Mouse (Mus musculus): ENCODE results near the gene Hcar2.

Hcar2 gene

GRCm38 (mm10) chr5:123862374-123863350 lies 2.6 kb downstream of the Hcar2 start:
- DNase-seq (ENCODE audit: low spot score), result no peak

DNA sequence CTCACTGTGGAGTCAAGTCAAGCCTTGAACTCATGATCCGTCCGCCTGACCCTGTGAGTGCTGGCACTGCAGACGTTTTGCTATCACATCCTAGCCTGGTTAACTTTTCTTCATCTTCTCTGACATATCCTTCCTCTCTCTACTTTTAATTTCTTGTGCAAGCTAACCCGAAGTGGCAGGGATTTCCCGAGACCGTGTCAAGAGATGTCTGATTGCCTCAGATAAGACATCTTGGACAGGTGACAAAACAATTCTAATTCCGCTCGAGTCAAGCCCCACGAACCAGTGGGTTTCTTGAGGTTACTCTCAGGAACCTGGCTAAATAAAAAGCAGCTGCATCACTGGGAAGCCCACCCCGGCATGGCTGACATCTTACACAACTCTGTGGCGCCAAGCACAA lies 6.5 kb downstream of the Hcar2 start:
- DNase-seq (ENCODE audit: low spot score), result no peak

DNA sequence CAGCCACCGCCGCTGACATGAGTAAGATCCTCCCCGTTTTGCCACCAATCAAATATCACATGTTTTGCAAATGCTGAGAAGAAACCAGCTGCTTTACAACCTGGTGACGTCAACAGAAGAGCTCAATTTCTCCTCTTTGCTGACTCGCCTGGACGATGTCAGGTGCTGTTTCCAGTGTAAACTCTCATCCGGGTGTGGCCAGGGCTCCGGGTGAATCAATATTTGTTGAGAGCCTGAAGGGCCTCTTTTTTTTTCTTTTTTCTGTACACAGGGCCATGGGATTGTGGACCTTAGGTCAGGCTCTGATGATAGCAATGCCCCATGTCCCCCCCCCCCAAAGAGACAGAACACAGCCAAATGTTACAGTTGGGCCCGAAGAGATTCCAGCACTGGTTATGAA lies 10.8 kb downstream of the Hcar2 start:
- peak; percentile 89 for DNase-seq (ENCODE audit: low spot score)

DNA sequence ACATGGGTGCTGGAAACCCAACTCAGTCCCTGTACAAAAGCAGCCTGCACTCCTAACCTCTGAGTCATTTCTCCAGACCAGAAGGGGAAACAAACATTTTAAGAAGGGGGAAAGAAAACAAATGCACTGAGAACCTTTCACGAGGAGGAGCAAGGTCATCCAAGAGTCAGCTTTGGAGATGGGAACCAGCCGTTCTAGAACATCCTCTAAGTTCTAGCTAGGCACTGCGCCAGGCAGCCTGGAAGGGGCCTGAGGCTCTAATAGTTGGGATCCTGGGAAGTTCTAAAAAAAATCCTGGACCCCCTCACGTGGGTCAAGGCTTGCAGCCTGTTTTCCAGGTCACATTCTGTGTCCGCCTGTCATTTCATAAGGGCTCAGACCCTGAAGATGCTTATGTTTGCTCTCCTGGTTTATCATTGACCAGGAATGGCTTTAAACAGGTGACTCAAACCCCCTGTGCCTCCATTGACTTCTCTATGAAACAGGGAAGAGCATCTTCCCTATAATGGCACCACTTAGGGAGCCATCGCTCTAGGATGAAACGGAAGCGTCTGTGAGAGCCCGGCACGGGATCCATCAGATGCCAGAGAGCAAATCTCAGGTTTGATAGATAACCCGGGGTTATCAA lies 11.3 kb downstream of the Hcar2 start:
- no peak for DNase-seq (ENCODE audit: low spot score)

DNA sequence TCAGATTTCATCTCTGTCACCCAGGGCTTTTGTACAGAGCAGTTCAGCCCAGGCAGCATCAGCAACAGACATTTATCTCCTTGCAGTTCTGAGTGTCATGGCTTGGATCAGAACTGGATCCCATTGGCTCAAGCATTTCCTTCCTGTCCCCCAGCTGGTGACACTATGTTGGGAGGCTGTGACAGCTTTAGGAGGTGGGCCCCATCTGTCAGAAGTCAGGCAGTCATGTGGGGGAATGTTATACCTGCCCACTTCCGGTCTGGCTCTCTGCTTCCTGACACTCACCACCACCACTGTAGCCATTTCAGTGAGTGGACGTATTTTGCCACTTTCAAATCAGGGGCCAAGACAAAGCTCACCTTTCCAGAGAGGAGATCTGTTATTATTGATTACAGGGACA lies 13.9 kb downstream of the Hcar2 start:
- DNase-seq (ENCODE audit: low spot score), result no peak

DNA sequence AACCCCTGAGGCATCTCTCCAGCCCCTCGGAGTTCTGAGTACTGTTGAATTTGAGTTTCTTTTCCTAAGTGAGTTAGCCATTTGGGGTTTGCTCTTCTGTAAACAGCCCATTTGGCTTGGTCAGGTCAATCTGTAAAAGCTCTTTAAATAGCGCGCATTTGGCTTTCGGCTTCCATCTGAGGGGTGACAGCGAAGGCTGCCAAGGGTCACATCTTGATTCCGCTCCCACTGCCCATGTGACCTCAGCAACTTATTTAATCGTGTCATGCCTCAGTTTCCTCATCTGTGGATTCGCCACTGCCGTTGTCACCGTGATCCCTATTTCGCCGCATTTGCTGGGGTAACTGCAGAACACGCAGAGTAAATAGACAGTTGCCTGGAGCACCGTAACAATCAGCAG lies 21.0 kb downstream of the Hcar2 start:
- DNase-seq (ENCODE audit: low spot score), result no peak

DNA sequence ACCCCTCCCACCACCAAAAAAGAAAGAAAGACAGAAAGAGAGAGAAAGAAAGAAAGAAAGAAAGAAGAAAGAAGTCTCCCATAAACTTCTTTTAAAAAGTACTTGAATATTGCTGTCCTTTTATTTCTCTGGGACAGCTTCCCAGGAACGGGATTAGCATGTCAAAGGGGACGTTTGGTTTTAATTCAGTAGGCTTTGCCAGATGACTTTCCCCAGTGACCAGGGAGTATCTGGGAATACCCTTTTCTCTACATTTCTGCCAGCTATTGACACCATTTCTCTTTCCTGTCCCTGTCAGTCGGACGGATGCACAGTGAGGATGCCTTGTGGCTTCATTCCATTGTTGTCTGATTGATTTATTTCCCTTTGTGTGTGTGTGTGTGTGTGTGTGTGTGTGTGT lies 21.5 kb downstream of the Hcar2 start:
- DNase-seq (ENCODE audit: low spot score), result no peak

DNA sequence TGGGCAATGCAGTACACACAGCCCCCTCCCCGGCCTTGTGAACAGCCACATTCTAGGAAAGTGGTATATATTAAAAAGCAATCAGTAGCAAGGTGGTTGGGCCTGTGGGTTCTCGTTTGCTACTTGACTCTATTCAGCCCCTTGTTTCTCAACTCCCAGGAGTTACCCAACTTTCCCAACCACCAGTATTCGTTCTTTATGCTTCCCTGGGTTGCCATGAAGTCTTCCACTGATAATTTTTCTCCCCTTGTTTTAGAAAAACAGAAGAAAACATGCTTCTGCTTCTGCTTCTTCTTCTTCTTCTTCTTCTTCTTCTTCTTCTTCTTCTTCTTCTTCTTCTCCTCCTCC lies 22.4 kb downstream of the Hcar2 start:
- DNase-seq (ENCODE audit: low spot score), result no peak

DNA sequence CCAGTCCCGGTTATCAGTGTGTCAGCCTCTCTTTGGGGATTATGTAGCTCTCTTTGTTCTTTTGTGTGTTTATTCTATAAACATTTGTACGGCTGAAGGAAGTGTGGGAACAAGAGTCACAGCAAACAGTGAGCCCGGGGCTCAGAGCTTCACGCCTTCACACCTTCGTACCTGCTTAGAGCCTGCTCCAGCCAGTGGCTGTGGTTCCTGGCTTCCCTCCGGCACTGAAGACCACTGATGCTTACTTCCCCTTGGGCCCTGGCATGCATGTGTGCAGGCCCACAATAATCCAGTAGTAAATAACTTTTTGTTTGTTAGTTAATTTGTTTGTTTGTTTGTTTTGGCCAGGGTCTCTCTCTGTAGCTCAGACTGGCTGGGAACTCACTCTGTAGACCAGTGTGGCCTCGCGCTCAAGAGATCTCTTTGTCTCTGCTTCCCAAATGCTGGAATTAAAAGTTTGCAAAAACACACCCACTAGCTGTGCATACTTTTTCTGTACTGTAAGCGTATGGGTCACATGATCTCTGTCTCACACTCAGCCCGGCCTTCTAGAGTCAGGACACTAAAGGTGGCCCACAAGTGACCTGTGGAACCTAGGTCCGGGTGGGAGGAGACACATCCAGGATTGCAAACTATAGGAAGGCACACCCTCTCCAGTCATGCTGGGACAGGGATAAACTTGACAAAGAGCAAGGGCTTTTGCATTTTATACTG lies 22.9 kb downstream of the Hcar2 start:
- DNase-seq (ENCODE audit: low spot score), result no peak

DNA sequence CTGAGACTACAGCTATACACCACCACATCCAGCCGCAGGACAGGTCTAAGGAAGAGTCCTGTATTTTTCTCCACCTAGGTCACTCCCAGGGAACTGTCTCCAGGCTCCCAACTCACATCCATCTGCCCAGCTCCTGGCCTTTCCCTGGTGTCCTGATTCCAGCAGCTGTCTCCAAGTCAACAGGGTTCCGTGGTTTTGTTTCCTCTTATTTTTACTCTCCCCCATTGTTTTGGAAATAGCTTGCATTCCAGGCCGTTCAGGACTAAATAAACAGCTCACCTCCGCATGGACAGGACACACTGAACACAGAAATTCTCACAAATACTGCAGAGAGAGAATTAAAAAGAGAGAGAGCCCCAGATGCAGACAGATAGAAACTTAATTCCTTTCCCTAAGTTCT lies 27.9 kb downstream of the Hcar2 start:
- DNase-seq (ENCODE audit: low spot score), result no peak

DNA sequence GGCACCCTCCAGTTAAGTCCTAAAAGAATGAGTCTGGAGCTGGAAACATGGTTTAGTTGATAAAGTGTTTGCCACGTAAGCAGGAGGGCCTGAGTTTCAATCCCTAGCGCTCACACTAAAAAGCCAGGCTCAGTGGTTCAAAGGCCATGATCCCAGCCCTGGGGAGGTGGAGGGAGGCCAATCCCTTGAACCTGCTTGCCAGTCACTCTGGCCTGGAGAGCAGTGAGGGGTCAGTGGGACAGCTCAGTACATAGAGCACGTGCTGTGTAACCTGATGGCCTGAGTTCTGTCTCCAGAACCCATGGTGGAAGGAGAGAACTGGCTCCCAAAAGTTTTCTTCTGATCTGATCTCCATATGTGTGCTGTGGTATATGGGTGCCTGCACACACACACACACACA lies 30.5 kb downstream of the Hcar2 start:
- DNase-seq (ENCODE audit: low spot score), result peak; percentile 45

DNA sequence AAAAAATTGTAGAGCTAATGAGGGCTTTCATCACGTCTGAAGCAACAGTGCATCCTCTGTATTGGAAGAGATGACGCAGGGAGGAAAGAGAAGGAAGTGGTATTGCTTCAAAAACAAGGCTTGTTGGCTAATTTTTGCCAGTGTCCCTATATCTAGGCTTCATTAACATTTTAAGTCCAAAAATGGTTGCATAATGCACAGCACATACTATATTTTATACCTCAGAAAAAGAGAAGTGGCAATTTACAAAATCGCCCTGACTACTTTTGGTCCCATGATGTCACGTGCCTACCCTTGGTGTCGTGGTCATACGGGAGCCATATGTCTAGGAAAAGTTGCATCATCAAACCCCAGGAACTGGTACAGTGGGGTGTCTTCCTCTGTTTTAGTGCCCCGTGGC lies 33.0 kb downstream of the Hcar2 start:
- DNase-seq (ENCODE audit: low spot score), result no peak

- DNase-seq (ENCODE audit: low spot score), result no peak
Measured at GRCm38 (mm10) chr5:123827659-123828091, 37.6 kb downstream of the Hcar2 start.

GRCm38 (mm10) chr5:123822706-123823105 lies 42.6 kb downstream of the Hcar2 start:
- no peak for DNase-seq (ENCODE audit: low spot score)

DNA sequence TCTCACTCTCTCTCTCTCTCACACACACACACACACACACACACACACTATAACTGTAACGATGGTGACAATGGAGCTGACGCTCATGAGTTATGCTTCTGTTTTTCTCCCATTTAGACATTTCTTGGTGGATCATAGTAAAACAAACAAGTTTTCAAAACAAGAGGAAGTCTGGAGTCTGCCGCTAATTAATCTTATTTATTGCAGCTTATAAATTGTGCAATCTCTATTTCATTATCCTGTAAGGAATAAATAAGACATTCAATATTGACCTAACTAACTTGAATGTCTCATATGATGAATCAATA lies 44.1 kb downstream of the Hcar2 start:
- no peak for DNase-seq (ENCODE audit: low spot score)

- no peak for DNase-seq (ENCODE audit: low spot score)
Measured at GRCm38 (mm10) chr5:123820501-123821263, 44.6 kb downstream of the Hcar2 start.

- DNase-seq (ENCODE audit: low spot score), result no peak
Measured at GRCm38 (mm10) chr5:123818941-123819577, 46.2 kb downstream of the Hcar2 start.

DNA sequence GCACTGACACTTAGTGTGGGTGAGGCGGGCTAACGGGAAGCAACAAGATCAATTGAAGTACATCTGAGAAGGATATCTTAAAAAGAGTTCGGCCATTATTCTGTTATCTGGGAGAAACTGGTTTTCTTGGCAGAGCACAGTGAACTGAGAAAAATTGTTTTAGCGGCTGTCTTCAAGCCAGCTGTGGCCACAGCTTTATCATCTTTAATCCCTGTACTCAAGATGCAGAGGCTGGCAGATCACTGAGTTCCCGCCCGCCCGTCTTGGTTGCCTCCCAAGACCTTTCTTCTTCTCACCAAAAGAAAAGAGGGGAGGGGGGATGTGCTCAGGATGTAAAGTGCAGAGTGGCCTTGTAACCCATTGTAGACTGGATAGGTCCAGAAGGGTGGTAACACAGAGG lies 48.4 kb downstream of the Hcar2 start:
- DNase-seq (ENCODE audit: low spot score), result no peak

Data from yolk sac, embryonic 10.5 days (tissue).